Mouse (Mus musculus): Measurements from ENCODE around the gene Ergic2. TPM values are rescaled to one million over a fixed set of nuclear protein-coding genes. Genes with fewer than 3 reads are reported as not detected.

Ergic2 gene
- polyA plus RNA-seq, 1 experiment from 2014 or later, result 123 TPM

DNA sequence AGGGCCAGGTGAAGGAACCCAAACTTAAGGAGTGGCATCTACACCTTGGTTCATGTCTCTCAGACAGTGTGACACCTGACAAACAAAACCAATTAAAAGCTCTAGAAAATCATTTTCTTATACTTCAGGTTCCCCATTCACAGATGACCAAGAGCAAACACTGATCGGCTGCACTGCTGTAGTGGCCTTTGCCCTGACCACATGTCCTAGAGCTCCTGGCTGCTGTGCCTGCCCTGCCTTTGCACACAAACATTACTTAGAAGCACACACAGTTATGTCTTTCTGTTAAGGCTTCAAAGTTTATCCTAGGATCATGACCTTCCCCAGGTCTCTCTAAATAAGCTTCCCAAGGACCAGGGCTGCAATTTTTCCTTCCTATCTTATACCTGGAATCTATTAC lies 32.7 kb upstream of the Ergic2 start:
- H3K27me3 ChIP-seq, result no peaks in the 10 kb centered on the region
- DNase-seq (ENCODE audit: low read depth, low spot score), result no peak
- ChIA-PET CTCF (interaction anchor here (0.7 to 2.4 kb wide), 8 partner anchors 8 to 669 kb away, joined by 3 to 7 read pairs (median 4); no protein-coding TSS in a partner anchor), POLR2A (interaction anchor here (0.5 kb wide), 1 partner anchor 161 kb away, joined by 3 read pairs; no protein-coding TSS in a partner anchor)
- no peak for TF ChIP-seq CTCF (IDR thresholded peaks at IDR 0.05)
- no peak for ATAC-seq
- in situ Hi-C loops (cut with MboI; ENCODE audit: low pct_unique_long_range_greater_than_20kb), result no loop called here

DNA sequence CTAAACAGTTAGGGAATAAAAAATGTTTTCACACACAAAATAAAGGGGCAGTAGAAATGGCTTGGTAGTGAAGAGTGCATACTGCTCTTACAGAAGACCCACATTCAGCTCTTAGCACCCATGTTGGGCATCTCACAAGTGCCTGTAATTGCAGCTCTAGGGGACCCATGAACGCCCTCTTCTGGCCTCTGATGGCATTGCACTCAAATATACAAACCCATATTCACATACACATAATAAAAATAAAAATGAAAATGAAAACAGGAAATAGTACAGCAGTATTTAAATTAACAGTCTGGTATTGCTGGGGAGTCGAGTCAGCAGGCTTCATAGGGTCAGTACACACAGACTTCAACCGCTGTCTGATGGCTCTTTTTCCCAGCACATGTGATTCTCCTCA lies 30.1 kb upstream of the Ergic2 start:
- ChIA-PET CTCF (interaction anchor here (0.6 to 1.1 kb wide), 4 partner anchors 26 to 858 kb away, joined by 3 read pairs; no protein-coding TSS in a partner anchor), POLR2A (no interaction called here)
- ATAC-seq (no peak), DNase-seq (ENCODE audit: low read depth, low spot score) (no peak)
- H3K27me3 ChIP-seq, result no peaks in the 10 kb centered on the region
- in situ Hi-C loops (cut with MboI; ENCODE audit: low pct_unique_long_range_greater_than_20kb), result no loop called here
- TF ChIP-seq CTCF (IDR thresholded peaks at IDR 0.05), result peak; percentile 60

DNA sequence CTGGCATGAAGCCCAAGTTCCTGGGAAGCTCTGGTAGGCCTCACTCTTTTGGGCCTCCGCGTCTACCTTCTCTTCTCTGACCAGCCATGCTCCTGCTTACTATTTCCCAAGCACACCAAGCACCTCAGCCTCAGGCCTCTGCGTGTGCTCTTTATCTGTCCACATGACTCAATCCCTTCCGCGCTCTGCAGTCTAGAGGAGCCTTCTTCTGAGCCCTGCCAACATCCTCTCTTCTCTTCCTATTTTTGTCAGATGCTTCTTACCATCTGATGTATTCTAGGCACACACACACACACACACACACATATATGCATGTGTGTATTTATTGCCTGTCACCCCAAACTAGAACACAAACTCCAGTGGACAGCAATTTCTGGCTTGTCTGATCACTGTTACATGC lies 29.5 kb upstream of the Ergic2 start:
- TF ChIP-seq CTCF (IDR thresholded peaks at IDR 0.05), result no peak
- in situ Hi-C loops (cut with MboI; ENCODE audit: low pct_unique_long_range_greater_than_20kb), result no loop called here
- POLR2A ChIA-PET, result interaction anchor here (0.6 kb wide), 1 partner anchor 592 kb away, joined by 4 read pairs; no protein-coding TSS in a partner anchor
- CTCF ChIA-PET, result interaction anchor here (0.7 to 1.1 kb wide), 2 partner anchors 25 to 449 kb away, joined by 3 read pairs; no protein-coding TSS in a partner anchor
- no peaks in the 10 kb centered on the region for H3K27me3 ChIP-seq
- DNase-seq (ENCODE audit: low read depth, low spot score) (no peak), ATAC-seq (no peak)

DNA sequence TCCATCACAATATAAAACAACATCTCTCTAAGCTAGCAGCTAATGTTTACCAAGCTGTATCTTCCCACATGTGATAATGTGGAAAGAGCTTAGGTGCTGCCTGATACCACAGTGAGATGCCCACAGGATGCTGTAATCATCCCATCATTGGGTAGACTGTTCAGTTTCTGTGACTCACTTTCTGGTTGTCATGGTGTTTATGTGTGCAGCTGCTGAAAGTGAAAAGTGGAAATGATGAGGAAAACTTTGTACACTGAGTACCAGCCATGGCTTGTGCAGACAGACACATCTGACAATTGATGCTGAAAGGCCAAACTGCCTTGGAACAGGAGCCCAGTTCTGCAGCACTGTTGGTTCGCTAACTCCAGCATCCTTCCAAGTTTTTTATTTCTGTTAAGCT lies 27.1 kb upstream of the Ergic2 start:
- DNase-seq (ENCODE audit: low read depth, low spot score) (no peak), ATAC-seq (no peak)
- TF ChIP-seq CTCF (IDR thresholded peaks at IDR 0.05), result no peak
- CTCF ChIA-PET, result interaction anchor here (0.6 to 3.8 kb wide), 6 partner anchors 9 to 678 kb away, joined by 3 to 16 read pairs (median 4); no protein-coding TSS in a partner anchor
- in situ Hi-C loops (cut with MboI; ENCODE audit: low pct_unique_long_range_greater_than_20kb), result no loop called here
- no peaks in the 10 kb centered on the region for H3K27me3 ChIP-seq
- POLR2A ChIA-PET, result no interaction called here

DNA sequence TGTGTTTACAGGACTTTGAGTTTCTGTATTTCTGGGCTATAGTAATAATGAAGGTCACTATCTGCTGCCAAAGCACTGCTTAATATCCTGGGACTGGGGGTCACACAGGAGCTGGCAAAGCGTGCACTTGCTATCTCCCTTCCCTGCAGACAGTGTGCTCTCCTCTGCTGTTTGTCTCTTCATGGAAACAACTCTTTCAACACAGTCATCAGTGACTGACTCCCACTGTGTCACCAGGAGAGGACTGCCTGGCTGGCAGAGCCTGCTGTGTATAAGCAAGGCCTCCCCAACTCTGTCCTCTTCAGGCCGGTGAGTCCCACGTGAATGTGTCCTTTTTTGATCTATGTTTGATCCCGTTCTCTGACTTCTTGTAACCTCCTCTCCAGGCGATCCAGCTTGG lies 25.3 kb upstream of the Ergic2 start:
- H3K27me3 ChIP-seq, result no peaks in the 10 kb centered on the region
- ChIA-PET CTCF (interaction anchor here (1.8 to 3.8 kb wide), 3 partner anchors 8 to 11 kb away, joined by 5 to 16 read pairs (median 5); no protein-coding TSS in a partner anchor), POLR2A (no interaction called here)
- ATAC-seq (no peak), DNase-seq (ENCODE audit: low read depth, low spot score) (no peak)
- in situ Hi-C loops (cut with MboI; ENCODE audit: low pct_unique_long_range_greater_than_20kb), result no loop called here
- no peak for TF ChIP-seq CTCF (IDR thresholded peaks at IDR 0.05)

DNA sequence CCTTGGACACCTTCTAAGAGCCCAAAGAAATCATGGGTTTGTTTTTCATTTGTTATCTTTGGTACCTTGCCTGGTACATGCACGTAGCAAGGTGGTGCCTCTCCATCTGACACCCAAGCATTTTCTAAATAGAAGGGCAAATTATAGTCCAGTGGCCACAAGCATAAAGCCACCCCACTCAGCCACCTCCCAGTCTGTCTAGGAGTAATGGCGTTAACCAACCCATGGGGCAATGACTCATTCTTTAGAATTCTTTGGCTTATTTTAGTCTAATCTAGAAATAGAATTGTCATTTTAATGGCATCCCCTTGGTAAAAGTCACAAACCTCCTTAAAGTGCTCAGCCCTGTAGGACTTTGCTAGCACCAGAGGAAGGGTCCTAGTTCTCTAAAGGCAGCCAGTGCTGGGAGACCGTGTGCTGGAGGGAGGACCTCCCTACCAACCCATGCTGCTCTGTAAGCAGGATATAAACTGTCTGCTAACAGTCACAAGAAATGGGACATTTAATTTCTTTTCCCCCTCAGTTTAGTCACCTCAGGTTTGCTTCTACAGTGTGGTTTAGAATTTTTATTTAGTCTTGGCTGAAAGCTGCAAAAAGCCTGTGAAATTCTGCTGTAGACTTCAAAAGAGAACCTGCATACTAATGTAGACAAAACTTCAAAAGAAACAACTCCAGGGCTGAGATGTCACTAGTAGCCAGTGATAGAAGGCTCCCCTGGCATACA lies 22.1 kb upstream of the Ergic2 start:
- in situ Hi-C loops (cut with MboI; ENCODE audit: low pct_unique_long_range_greater_than_20kb), result no loop called here
- peak; percentile 80 for ATAC-seq
- CTCF ChIA-PET, result no interaction called here

DNA sequence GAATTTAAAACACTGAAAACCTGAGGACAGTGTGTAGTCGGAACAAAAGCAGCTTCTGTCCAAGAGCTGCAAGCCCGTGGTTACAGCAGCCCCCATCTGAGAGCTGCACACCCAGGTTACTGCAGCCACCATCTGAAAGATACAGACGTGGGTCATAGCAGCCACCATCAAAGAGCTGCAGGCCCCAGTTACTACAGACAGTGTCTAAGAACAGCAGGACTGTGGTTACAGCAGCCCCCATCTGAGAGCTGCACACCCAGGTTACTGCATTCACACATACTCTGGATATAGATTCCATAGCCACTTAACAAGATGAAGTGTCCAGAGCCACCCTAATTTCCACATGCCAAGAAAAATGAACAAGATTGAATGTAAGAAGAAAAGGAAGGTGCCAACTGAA lies 15.4 kb upstream of the Ergic2 start:
- in situ Hi-C loops (cut with MboI; ENCODE audit: low pct_unique_long_range_greater_than_20kb), result no loop called here
- no peak for TF ChIP-seq CTCF (IDR thresholded peaks at IDR 0.05)

More for the DNA sequence above, 22.1 kb upstream of the Ergic2 start:
- TF ChIP-seq CTCF (IDR thresholded peaks at IDR 0.05), result no peak
- POLR2A ChIA-PET, result interaction anchor here (0.8 kb wide), 1 partner anchor 590 kb away, joined by 3 read pairs; no protein-coding TSS in a partner anchor
- DNase-seq (ENCODE audit: low read depth, low spot score), result no peak
- no peaks in the 10 kb centered on the region for H3K27me3 ChIP-seq

DNA sequence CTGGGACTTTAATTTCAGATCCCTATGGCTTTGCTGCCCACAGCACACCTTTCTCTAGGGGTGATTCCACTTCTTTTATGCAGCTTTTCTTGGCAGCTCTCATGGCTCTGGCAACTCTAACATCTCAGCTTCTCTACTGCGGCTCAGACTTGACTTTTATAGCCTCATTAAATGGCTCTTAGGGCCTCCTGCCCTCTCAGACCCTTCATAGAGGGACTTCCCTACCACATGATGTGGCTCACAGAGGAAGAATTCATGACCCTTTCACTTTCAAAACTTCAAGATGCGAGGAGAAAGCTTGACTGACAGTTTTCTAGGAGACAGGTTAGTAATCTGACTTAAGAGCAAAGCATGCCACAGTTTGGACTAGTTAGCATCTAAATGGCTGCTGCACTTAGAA lies 10.5 kb upstream of the Ergic2 start:
- ATAC-seq (no peak), DNase-seq (ENCODE audit: low read depth, low spot score) (no peak)
- TF ChIP-seq CTCF (IDR thresholded peaks at IDR 0.05), result no peak
- CTCF ChIA-PET, result interaction anchor here (2.4 to 2.8 kb wide), 2 partner anchors 9 to 26 kb away, joined by 7 to 17 read pairs; no protein-coding TSS in a partner anchor
- POLR2A ChIA-PET, result no interaction called here
- in situ Hi-C loops (cut with MboI; ENCODE audit: low pct_unique_long_range_greater_than_20kb), result no loop called here
- H3K27me3 ChIP-seq, result no peaks in the 10 kb centered on the region

More for the DNA sequence above, 15.4 kb upstream of the Ergic2 start:
- CTCF ChIA-PET, result no interaction called here
- H3K27me3 ChIP-seq, result no peaks in the 10 kb centered on the region
- DNase-seq (ENCODE audit: low read depth, low spot score), result no peak
- POLR2A ChIA-PET, result no interaction called here
- ATAC-seq, result no peak

DNA sequence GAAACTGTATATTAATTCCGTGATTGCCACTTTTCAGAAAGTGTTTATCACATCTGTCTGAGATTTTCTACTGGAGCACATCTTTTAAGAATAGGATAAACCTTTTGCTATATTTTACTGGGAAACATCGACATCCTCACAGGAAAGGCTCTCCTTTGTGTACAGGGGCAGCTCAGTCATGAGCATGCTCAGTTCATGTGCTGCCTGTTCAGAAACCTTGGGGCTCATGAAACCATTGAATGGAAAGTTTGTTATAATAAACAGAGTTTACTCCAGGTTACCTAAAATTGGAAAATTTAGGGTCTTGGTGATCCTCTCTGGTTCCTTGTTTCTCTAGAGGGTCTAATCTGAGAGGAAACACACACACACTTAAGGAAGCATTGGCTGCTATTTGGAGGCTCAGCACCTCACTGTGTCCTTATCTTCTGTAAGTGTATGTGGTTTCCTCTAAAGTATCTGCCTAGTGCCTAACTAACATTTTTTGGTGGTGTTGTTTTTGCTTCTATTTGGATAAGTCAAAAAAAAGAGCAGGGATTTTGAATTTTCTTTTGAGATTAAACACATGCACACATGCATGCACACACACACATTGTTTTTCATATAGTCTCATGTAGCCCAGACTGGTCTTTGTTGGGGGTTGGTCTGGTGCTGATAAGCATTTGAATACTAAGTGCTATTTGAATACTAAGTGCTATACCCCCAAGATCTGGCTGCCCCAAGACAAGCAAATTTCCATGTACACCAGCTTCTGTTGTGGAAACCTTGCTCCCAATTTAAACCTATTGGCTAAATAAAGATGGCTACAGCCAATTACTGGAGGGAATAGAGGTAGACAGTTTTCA lies 6.3 kb upstream of the Ergic2 start:
- in situ Hi-C loops (cut with MboI; ENCODE audit: low pct_unique_long_range_greater_than_20kb), result loop anchor here (10.0 kb wide), 2 partner anchors 696 to 866 kb away; no protein-coding TSS in a partner anchor
- TF ChIP-seq CTCF (IDR thresholded peaks at IDR 0.05), result no peak
- DNase-seq (ENCODE audit: low read depth, low spot score) (no peak), ATAC-seq (no peak)
- POLR2A ChIA-PET, result no interaction called here
- CTCF ChIA-PET, result no interaction called here
- no peaks in the 10 kb centered on the region for H3K27me3 ChIP-seq

DNA sequence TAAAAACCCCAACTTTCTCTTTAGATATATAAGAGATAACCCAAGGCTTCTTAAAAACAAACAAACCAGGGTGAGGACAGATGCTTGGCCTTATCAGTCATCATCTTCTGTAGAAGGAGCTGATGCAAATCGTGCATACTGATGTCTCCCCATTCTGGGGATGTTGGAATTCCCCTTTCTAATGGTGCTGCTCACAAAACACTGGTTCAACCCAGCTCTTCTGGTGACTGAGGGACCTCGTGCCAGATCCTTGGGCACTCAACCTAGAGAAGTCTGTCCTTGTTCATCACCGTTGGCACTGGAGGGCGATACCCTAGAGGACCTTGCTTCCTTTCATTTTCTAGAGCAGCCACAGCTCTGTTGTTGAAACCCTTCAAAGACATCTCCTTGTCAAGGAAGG lies 4.6 kb upstream of the Ergic2 start:
- DNase-seq (ENCODE audit: low read depth, low spot score), result no peak
- no peak for TF ChIP-seq CTCF (IDR thresholded peaks at IDR 0.05)
- POLR2A ChIA-PET, result no interaction called here
- no peak for ATAC-seq
- no peaks in the 10 kb centered on the region for H3K27me3 ChIP-seq
- in situ Hi-C loops (cut with MboI; ENCODE audit: low pct_unique_long_range_greater_than_20kb), result loop anchor here (10.0 kb wide), 2 partner anchors 698 to 868 kb away; no protein-coding TSS in a partner anchor
- CTCF ChIA-PET, result interaction anchor here (0.9 kb wide), 1 partner anchor 25 kb away, joined by 3 read pairs; no protein-coding TSS in a partner anchor

All from Patski (cell line).